Mouse (Mus musculus) macrophage (primary cell): ENCODE measurements at regions not wholly inside any gene's neighbourhood (a gene's known extent, or its start where the extent isn't known, plus 50 kb on each side); places are given as distances from the start of the nearest gene placed in this dataset.

ENCODE experiments used
- H3K27ac ChIP-seq: fragments of 350-480 bp; formaldehyde crosslinking; 2 replicates; pipeline ENCODE4 v1.9.0; 2021
- H3K36me3 ChIP-seq: fragments of 350-480 bp; formaldehyde crosslinking; 2 replicates; pipeline ENCODE4 v1.9.0; 2021; ENCODE audit errors: inconsistent target
- H3K4me3 ChIP-seq: fragments of 350-480 bp; formaldehyde crosslinking; 2 replicates; pipeline ENCODE4 v1.9.0; 2021; ENCODE audit errors: inconsistent target
- H3K79me2 ChIP-seq: fragments of 350-480 bp; formaldehyde crosslinking; 2 replicates; pipeline ENCODE4 v1.9.0; 2021; ENCODE audit errors: inconsistent target
- WGBS: methylation state at CpG from one replicate; pipeline ENCODE4 v1.1.7; 2026; ENCODE audit warnings: inconsistent platforms; ENCODE audit not compliant: missing documents; 5-methylcytosine and 5-hydroxymethylcytosine counted together

GRCm38 (mm10) chr13:52273502-52274246, 257.4 kb downstream of the Diras2 start:
- no peak overlapping the region for H3K4me3 ChIP-seq
- WGBS: 89% methylated on average over 19 of the region's 19 CpGs
- no peaks in the 10 kb centered on the region for H3K79me2 ChIP-seq
- no peaks in the 10 kb centered on the region for H3K36me3 ChIP-seq
- no peak overlapping the region for H3K27ac ChIP-seq

DNA sequence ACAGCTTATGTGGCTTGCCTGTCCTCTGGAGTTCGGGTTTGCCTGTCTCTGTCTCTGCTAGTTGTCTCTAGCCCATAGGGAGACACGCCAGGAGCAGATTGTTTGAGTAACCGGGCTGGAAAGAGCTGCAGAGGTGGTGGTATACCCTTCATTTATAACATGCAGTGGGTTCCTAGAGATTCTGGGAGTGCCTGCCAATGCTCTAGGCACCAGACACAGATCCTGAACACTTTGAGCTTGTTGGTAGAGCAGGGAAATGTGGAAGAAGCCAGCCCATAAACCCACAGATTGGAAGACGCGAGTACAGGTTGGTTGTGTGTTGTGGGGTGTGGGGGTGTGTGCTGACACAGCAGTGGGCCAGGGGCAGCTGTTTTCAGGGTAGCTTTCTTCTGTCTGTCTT, 255.9 kb downstream of the Diras2 start:
- Histone ChIP-seq H3K36me3 (no peaks in the 10 kb centered on the region), H3K4me3 (no peak overlapping the region), H3K79me2 (no peaks in the 10 kb centered on the region), H3K27ac (no peak overlapping the region)
- 90% methylated on average over 5 of the region's 5 CpGs for WGBS

- 6% methylated on average over 8 of the region's 8 CpGs for WGBS
- no peaks in the 10 kb centered on the region for H3K79me2 ChIP-seq
- H3K4me3 ChIP-seq: no peak overlapping the region
- H3K27ac ChIP-seq: no peak overlapping the region
- H3K36me3 ChIP-seq: no peaks in the 10 kb centered on the region
Observed at GRCm38 (mm10) chr13:52275675-52276074, 255.4 kb downstream of the Diras2 start.

GRCm38 (mm10) chr13:52277195-52277594, 253.9 kb downstream of the Diras2 start:
- no peaks in the 10 kb centered on the region for H3K36me3 ChIP-seq
- H3K4me3 ChIP-seq: no peak overlapping the region
- H3K79me2 ChIP-seq: no peaks in the 10 kb centered on the region
- no peak overlapping the region for H3K27ac ChIP-seq
- WGBS: 4% methylated on average over 3 of the region's 3 CpGs

GRCm38 (mm10) chr13:52278831-52279230, 252.2 kb downstream of the Diras2 start:
- 100% methylated on average over 1 of the region's 1 CpGs for WGBS
- H3K79me2 ChIP-seq: no peaks in the 10 kb centered on the region
- H3K36me3 ChIP-seq: no peaks in the 10 kb centered on the region
- no peak overlapping the region for H3K4me3 ChIP-seq
- H3K27ac ChIP-seq: no peak overlapping the region

DNA sequence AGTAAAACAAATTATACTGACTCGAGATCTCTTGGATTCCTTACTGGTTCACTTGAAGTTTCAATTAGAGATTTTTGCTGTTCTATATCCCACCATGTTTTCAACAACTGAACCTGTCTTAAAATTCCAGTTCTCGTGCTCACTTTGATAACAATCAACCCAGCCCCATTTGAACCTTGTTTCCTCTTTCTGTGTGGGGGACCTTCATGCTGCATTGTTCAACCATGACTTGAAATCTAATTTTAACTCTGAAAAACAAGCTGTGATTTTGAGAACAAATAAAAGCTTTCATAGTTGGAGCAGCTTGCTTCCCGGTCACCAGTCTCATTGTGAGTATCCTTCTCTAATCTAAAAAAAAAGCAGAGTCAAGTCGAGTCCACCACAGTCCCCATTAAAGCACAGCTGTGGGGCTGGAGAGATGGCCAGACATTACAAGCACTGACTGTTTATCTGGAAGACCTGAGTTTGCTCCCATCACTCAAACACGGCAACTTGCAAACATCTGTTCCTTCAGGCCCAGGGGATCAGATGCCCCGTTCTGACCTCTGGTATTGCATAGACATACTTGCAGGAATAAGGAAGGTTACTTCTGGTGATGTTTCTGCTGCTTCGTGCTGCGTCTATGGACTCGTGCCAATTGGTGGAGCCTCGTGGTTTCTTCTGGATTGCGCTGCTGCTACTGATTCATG, 251.7 kb downstream of the Diras2 start:
- 72% methylated on average over 11 of the region's 11 CpGs for WGBS
- H3K4me3 ChIP-seq: no peak overlapping the region
- H3K27ac ChIP-seq: no peak overlapping the region
- no peaks in the 10 kb centered on the region for H3K36me3 ChIP-seq
- H3K79me2 ChIP-seq: no peaks in the 10 kb centered on the region

- H3K79me2 ChIP-seq: no peaks in the 10 kb centered on the region
- 95% methylated on average over 5 of the region's 5 CpGs for WGBS
- no peak overlapping the region for H3K27ac ChIP-seq
- H3K36me3 ChIP-seq: no peaks in the 10 kb centered on the region
- no peak overlapping the region for H3K4me3 ChIP-seq
Observed at GRCm38 (mm10) chr13:52279970-52280348, 251.1 kb downstream of the Diras2 start.

GRCm38 (mm10) chr13:52281271-52281670, 249.8 kb downstream of the Diras2 start:
- Histone ChIP-seq H3K27ac (no peak overlapping the region), H3K79me2 (no peaks in the 10 kb centered on the region), H3K36me3 (no peaks in the 10 kb centered on the region), H3K4me3 (no peak overlapping the region)
- 85% methylated on average over 2 of the region's 2 CpGs for WGBS

- H3K79me2 ChIP-seq: no peaks in the 10 kb centered on the region
- 81% methylated on average over 9 of the region's 13 CpGs for WGBS
- H3K27ac ChIP-seq: no peak overlapping the region
- no peak overlapping the region for H3K4me3 ChIP-seq
- H3K36me3 ChIP-seq: no peaks in the 10 kb centered on the region
Observed at GRCm38 (mm10) chr13:52282500-52282899, 248.6 kb downstream of the Diras2 start.

DNA sequence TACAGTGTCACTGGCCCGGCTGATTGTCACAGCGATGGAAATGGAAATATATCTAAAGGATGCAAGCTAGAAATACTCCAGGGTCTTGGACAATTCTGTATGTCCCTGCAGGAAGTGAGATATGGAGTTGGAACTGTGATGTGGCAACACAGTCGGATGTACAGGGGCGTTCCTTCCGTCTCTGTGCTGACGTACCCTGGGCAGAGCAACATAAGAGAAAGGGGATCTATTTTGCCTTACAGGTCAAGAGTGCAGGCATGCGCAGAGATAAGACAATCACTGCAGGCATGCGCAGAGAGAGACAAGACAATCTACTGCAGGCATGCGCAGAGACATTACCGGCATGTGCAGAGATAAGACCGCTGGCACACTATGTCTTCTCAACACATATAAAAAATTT, 247.6 kb downstream of the Diras2 start:
- Histone ChIP-seq H3K36me3 (no peaks in the 10 kb centered on the region), H3K79me2 (no peaks in the 10 kb centered on the region), H3K27ac (no peak overlapping the region), H3K4me3 (no peak overlapping the region)
- WGBS: 19% methylated on average over 11 of the region's 11 CpGs

GRCm38 (mm10) chr13:52284026-52284801, 246.9 kb downstream of the Diras2 start:
- no peaks in the 10 kb centered on the region for H3K79me2 ChIP-seq
- H3K36me3 ChIP-seq: no peaks in the 10 kb centered on the region
- no peak overlapping the region for H3K4me3 ChIP-seq
- WGBS: 86% methylated on average over 12 of the region's 12 CpGs
- no peak overlapping the region for H3K27ac ChIP-seq

GRCm38 (mm10) chr13:52288400-52288799, 242.7 kb downstream of the Diras2 start:
- Histone ChIP-seq H3K4me3 (no peak overlapping the region), H3K79me2 (no peaks in the 10 kb centered on the region), H3K27ac (no peak overlapping the region), H3K36me3 (no peaks in the 10 kb centered on the region)
- WGBS: 89% methylated on average over 6 of the region's 6 CpGs

DNA sequence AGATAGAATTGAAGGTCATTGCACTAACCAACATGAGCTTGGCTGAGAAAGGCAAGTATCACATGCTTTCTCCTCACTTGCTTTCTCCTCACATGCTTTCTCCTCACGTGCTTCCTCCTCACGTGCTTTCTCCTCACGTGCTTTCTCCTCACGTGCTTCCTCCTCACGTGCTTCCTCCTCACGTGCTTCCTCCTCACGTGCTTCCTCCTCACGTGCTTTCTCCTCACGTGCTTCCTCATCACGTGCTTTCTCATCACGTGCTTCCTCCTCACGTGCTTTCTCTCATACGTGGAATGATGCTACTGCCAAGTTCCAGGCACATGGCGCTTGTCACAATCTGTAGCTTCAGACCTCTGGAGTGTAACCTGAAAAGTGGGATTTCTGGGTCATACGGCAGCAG, 235.2 kb downstream of the Diras2 start:
- H3K36me3 ChIP-seq: no peaks in the 10 kb centered on the region
- H3K27ac ChIP-seq: peak overlapping the region; percentile 27; the same call in 1 of the 2 replicates
- WGBS: 55% methylated on average over 15 of the region's 15 CpGs
- H3K4me3 ChIP-seq: no peak overlapping the region
- no peaks in the 10 kb centered on the region for H3K79me2 ChIP-seq

DNA sequence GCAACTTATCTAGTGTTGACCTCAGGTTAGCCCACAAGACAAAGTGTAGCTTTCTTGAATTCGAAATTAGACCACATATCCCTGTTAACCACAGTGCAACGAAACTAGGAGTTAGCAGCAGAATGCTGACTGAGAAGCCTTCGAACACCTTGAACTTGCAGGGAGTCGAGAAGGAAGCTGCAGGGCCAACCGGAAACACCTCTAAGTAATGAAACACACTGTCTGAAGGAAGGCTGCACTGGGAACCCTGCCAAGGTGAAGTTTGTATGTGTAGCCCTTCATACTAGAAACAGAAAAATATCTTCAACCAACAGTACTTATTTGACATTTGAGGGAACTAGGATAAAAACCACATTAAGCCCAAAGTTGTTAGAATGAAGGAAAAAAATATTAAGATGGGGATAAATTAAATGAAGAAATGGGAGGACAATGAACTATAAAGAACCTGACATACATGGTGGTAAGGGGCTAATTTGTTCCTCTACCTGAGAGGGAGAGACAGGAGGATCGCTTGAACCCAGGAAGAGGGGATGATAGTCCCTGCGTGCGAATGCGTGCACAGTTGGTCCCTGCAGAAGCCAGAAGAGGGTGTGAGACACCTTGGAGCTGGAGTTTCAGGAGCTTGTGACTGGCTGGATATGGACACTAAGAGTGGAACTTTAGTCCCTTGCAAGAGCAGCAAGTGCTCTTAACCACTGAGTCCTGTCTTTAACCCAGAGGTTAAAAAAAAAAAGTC, 234.4 kb downstream of the Diras2 start:
- H3K27ac ChIP-seq: no peak overlapping the region
- 46% methylated on average over 9 of the region's 9 CpGs for WGBS
- H3K4me3 ChIP-seq: no peak overlapping the region
- no peaks in the 10 kb centered on the region for H3K79me2 ChIP-seq
- H3K36me3 ChIP-seq: no peaks in the 10 kb centered on the region
